Mouse (Mus musculus): ENCODE data around the gene Pnck.

GRCm38 (mm10) chrX:73659575-73660283 lies at the start of gene Pnck:
- TF ChIP-seq POLR2AphosphoS5 (IDR thresholded peaks at IDR 0.05; ENCODE audit: borderline replicate concordance, low read depth, low read length), result no peak
- no peak for TF ChIP-seq EP300 (IDR thresholded peaks at IDR 0.05; ENCODE audit: low read depth in 1 of 2, low read length in 2 of 2)
- no peak for TF ChIP-seq MEF2A (IDR thresholded peaks at IDR 0.05; ENCODE audit: extremely low read depth, insufficient replicate concordance, low read depth, low read length, poor library complexity, severe bottlenecking)
- no peak for TF ChIP-seq USF1 (IDR thresholded peaks at IDR 0.05; ENCODE audit: low read depth, low read length)
- no peak for TF ChIP-seq CTCF (IDR thresholded peaks at IDR 0.05 in 2 of 3, conservative IDR thresholded peaks at IDR 0.05 in 1 of 3; ENCODE audit: control insufficient read depth in 1 of 3, insufficient read depth in 1 of 3, low read depth in 2 of 3, low read length in 3 of 3, poor library complexity in 1 of 3, severe bottlenecking in 1 of 3)
- no peak for TF ChIP-seq POLR2A (IDR thresholded peaks at IDR 0.05; ENCODE audit: control insufficient read depth in 1 of 2, insufficient read depth in 1 of 2, low read depth in 1 of 2, low read length in 2 of 2, poor library complexity in 1 of 2)
- TF ChIP-seq E2F4 (IDR thresholded peaks at IDR 0.05; ENCODE audit: borderline replicate concordance, low read depth, low read length), result no peak

Data from MEL (cell line).